Mouse (Mus musculus) skeletal muscle tissue, adult 2 months (tissue): ENCODE data around the gene Slc25a33.

ENCODE experiments used
- DNase-seq: peaks from one replicate; pipeline ENCODE4 v3.0.0-alpha.2; 2012; ENCODE audit warnings: low read depth, low spot score

Slc25a33 gene

DNA sequence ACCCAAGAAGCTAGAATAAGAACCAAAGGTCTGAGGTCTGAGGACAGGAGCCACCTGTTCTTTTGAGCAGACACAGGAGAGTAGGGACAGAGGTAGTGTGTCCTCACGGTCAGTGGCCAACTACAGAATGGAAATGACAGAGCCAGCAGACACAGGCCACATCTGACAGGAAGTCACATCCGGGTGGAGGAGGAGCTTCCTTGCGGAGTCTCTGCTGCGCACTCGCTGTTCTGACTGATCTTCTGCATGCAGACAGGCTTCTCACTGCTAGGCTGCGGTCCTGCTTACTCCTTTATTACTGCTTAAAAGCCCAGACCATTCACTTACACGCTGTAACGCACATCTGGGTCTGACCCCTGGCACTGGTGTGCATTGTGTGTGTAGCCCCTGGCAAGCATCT is 45.3 kb downstream of the Slc25a33 start:
- DNase-seq: no peak

DNA sequence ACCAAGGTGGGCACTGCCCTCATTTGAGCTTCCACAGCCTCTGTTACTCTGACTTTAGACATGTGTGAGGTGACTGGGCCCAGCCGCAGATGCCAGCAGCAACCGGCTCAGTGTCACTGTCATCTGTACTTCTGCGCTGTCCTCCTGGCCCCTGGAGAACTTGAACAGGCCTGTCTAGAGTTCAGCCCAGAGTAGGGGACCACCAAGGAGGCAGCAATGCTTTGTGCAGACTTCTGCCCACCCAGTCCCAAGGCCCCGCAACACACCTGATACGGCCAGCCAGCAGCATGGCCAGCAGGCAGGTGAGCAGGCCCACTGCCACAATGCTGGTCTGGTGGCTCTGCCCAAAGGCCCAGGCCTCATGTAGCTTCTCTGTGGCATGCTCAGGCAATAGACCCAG is 46.4 kb downstream of the Slc25a33 start:
- DNase-seq: no peak

DNA sequence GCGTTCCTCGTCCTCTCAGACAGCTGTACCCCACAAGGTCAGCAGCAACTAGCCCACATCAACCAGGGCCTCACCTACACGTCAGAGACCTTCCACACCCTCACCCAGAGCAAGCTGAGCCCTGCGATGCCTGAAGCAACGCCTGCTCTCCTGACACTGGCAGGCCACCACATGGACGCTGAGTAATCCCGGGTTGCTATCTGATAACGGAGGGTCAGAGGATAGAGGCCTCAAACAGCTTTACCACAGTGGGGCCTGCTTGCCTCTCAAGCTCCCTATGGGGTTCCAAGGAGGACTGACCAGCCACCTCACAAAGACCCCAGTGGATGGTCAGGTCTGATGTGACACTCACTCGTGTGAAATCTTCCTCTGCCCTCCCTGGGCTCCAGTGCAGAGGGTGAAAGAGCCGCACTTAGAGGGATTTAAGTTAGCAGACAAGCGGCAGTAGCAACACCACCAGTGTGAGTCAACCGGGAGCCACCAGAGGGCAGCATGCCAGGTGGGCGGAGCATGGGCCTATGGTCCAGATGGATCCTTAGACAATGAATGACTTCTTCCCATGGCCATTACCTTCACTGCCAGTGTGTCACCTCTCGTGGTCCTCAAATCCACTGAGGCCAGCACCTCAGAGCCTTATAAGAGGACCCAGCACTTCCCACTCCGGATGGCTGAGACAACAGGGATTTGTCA is 48.3 kb downstream of the Slc25a33 start:
- DNase-seq: no peak

DNA sequence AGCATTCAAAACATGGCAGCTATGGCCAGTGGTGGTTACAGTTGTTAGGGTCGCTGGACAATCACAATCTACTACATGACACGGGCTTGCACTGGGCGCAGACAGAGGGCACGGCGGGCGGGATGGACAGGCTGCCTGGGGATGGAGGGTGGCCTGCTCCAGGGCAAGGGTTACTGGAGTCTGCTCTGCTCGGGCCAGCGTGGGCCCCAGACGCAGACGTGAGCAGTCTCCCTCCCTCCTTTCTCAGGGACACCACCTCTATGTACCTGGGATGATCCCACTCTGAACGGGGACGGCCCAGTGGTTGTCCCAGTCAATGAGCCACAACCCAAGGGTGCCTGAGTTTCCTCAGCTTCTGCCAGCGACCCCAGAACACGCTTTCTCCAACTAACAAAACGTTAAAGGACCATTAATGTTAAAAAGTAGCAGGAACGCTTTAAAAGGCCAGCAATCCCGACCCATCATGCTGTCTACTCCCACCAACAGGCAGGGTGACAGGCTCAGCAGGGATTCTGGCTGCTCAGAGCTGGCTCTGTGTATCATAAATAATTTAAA is 49.1 kb downstream of the Slc25a33 start:
- DNase-seq: no peak

DNA sequence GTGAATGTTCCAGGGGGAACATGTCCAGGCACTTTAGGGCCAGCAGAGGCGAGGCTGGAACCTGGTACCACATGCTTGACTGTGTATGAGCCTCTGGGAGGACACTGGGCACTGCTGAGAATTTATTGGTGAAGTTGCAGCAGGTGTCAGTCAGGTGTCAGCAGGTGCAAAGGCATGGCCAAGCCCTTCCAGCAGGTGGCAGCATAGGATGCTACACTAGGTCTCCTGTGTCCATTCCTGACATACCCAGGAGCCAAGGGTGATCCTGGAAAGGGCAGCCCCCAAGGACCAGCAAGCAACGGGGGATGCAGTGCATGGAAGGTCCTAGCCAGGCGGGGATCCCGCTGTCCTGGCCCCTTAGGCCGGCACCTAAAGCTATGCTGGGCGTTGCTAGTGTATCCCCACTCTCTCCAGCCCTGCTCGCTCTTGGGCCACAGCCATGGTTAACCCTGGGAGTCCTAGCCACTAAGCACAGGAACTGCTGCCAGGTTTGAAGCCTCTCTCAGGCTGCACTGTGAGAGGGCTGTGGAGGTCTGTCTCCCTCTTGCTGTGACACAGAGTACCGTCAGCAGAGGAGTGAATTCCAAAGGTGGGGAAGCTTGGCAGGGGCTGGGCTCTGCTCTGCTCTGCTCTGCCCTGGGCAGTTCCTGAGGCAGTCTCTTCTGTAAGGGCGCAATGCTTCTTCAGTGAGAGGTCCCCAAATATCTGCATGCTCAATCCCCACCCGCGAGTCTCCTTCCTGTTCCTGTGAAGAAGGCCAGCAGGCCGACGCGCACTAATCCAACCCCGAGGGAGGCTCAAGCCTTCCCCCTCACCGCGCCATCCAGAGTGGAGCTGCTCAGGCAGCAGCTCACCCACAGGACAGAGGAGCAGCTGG is 50.0 kb downstream of the Slc25a33 start:
- peak; percentile 51 for DNase-seq

DNA sequence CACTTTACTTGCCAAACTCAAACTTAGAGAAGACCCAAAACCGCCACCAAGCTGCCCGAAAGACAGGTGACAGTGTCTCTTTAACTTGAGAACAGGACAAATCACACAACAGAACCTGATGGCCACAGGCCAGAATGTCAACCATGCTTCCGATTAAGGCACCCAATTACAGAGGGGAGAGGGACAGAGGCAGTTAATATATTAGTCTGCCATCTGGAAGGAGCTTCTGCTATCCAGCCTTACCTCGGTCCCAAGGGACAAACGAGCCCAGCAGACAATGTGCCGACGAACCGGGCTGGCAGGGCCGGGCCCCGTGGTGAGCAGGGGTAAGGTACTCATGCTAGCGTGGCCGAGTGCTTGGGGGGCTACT is 51.1 kb downstream of the Slc25a33 start:
- DNase-seq: no peak

DNA sequence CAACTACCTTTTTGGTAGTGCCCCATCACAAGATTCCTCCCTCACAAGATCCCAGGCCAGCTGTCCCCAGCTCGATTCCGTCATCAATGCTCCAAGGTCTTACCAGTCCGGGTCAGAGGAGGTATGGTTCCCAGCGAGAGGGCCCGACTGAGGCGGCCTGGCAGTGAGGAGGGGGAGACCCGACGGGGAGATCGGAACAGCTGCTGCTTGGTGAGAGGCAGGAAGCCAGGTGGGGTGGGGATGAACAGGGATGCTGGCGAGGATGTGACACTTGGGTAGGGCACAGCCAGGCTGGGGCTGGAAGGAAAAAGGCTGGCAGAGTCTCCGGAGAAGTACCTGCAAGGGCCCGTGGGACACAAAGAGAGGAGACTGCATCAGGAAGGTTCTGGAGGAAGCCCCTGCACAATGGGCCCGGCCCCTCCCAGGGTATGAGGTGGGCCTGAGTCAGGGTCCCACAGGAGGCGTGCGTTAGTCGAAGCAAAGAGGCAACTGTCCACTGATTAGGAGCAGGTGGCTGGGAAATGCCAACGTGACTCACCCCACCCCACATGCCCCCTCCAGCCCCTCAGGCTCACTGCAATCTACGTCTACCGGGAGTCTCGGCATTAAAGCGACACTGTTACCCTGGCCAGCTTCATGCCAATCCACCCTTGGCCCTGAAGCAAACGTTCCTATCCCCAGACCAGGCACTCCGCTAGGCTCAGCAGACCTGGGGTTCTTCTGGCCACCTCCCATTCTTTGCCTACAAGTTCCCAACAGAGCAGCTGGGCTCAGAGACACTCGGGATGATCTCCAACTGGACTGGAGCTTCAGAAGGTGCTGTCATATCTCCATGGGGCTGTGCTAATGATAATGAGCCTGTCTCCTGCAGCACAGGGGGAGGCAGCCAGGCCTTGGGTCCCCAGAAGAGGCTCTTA is 51.7 kb downstream of the Slc25a33 start:
- no peak for DNase-seq

DNA sequence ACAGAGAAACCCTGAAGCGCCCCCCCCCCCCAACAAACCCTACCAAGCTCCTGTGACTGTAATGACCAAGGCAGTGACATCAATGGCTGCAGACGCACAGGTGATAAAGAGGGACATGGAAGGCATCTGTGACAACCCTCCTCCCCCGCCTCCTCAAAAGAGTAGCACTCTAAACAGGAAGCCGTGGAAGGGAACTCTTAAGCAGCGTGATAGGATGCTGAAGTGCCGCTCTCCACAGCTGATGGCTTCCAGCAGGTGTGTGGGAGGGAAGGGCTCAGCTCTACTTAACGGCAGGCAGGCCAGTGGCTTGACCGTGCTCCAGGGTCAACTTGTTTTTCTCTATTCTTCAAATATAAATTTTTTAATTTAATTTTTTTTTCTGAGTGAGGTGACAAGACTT is 52.9 kb downstream of the Slc25a33 start:
- DNase-seq: no peak

DNA sequence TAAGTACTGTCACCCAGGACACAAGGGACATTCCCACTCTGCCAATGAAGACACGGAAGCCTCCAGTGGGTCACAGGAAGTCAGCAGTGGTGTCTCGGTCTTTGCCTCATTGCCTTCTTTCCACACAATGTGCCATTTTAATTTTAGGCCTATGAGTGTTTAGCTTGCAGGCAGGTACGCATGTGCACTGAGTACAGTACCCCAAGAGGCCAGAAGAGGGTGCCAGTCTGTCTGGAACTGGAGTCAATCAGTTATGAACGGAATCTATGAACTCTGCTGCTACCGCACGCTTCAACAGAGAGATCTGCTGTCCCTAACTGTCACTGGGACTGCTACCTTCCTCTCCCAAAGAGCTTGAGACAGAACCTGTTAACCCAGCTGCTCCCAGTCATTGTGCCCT is 54.4 kb downstream of the Slc25a33 start:
- DNase-seq: no peak

DNA sequence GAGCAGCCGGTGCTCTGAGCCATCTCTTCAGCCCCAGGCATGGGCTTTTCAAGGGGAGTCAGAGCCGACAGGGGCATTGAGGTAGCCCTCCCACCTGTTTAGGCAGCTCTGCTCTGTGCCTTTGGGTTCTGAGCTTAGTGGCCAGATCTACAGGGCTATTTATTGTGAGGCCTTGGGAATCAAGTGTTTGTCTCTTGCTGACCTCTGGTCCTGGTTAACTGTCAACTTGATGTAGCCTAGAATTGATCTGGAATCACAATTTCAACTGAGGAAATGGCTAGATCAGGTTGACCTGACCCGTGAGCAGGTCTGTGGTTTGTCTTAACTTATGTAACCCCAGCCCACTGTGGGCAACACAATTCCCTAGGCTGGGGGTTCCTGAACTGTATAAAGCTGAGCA is 59.5 kb downstream of the Slc25a33 start:
- no peak for DNase-seq

DNA sequence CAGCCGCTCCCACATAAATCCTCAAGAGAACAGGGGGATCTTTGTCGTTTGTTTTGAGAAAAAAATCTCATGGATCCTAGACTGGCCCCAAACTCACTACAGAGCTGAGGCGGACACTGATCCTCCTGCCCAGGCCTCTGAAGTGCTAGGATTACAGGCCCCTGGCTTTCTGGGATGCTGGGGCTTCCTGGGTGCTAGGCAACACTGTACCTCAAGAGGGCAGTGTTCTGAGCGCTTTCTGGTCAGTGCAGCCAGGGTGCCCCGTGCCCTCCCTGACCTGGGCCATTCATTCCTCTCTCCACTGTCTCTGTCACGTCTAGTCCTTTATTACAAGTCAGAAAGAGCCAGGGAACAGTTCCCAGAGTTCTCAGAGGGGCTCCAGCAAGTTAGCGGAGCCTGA is 62.1 kb downstream of the Slc25a33 start:
- no peak for DNase-seq

DNA sequence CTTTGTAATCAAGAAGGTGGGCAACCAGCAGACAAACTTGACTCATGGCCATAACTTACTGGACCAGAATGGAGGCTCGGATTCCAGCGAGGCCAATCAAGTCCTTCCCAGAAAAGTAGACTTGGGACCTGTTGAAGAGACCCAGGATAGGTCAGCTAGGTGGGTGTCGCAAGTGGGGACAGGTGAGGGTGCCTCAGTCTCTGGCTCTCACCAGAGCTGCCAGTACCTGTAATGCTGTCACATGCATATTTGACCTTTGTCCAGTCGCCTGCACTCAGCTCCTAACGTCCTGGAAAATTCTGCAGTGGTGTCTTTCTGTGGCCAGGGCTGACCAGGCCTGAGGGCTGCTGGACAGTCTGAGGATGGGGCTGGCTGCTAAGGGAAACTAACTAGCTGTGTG is 62.6 kb downstream of the Slc25a33 start:
- DNase-seq: no peak

DNA sequence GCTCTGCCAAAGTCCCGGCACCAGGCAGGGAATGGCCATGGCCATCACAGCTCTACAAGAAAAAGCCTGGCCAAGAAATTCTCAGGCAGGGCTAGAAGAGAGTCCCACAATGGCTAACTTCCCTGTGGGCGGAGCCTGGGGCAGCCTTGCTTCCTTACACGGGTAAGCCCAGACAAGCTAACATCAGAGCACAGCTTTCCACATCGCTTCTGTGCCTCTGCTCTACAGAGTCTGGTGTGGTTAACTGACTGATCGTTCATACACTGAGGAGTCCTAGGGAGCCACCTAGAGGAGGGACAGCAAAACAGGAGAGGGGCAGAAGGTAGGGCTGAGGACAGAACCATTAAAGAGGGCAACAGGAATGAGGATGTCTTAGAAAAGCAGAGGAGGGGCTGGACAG is 63.6 kb downstream of the Slc25a33 start:
- DNase-seq: peak; percentile 81

DNA sequence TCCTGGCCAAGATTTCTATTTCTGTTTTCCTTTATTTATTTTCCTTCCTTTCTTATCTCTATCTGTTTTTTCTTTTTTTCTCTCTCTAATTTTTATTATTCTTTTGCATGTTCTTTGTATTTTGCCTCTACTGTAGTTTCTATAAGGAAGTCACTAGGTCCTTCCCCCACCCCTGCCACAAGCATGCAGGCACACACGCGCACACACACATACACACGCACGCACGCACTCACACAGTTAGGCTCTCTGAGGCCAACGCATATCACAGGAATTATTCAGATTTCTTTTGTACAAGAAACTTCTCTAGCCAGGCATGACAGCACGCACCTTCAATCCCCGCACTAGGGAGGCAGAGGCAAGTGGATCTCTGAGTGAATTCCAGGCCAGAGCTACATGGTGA is 68.1 kb downstream of the Slc25a33 start:
- DNase-seq: no peak

DNA sequence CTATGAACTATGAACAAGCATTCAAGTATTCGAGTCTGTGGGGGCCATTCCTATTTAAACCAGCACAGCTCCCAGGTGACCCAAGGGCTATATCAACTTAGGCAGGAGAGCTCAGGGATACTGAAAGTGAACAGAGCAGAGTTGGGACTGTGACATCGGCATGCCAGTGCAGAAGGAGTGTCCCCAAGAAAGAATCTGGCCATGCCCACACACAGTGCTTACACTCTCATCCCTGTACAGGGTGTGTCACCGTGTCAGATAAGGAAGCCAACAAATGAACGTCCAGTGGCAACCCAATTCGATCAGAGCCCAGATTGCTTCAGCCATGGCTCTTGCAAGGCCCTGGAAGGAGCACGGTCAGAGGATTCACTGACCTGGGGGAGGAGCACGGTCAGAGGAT is 68.8 kb downstream of the Slc25a33 start:
- DNase-seq: no peak

DNA sequence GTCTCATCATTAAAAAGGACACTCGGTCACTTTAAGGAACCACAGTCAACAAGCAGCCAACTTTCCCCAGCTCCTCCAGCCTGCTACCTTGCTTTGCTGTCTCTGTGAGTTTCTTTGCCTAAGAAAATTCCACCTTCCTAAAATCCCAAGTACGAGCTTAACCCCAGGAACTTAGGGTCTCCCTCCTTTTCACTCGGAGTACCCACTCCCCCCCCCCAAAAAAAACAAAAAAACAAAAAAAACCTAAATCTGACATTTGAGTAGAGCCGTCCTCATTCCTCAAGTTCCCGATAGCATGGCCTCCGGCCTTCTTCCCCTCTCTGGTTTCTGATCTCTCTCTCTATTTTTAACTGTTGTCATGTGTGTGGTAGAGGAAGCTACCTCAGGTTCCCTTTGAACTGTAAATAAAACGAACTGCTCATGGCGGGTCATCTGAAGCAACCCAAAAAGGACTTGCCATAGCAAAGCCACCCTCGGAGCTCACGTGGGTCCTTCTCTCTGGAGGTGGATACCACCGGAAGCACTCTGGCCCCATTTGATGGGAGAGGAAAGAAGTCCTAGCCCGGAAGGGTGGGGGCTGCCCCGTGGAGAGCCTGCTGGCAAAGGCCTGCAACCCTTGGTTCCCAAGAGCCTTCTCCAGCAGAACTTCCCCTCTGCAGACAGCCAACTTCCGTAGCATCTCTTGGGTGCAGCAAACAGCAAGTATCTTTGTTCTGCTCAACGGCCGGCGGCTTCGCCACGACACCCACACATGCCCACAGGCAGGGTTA is 71.7 kb downstream of the Slc25a33 start, which contains the start of gene Pik3cd:
Gene Pik3cd, minus strand, starts transcription at position 362 of the 770 bp plus-strand sequence.
- peak; percentile 81 for DNase-seq

DNA sequence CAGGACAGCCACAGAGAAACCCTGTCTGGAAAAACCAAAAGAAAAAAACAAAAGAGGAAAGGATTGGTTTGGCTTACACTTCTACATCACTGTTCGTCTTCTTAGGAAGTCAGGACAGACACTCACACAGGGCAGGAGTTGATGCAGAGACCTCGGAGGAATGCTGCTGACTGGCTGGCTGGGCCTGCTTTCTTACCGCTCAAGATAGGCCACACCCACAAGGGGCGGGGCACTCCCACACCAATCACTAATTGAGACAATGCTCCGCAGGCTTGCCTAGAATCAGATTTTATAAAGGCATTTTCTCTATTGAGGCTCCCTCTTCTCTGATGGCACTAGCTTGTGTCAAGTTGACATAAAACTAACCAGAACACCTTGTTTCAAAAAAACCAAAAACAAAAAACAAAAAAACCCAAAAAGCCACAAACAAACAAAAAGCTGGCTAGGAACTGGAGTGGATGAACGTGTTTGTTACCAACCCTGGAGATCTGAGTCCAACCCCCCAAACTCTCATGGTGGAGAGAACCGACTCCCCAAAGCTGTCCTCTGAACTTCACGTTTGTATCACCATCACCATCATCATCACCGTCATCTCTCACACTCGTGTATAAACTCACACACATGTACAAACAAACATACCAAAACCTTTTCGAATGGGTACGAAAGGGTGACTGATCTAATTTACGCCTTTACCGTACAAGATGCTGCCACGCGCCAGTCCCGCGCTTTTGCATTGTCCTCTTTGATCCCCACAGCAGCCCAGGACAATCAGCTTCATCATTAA is 72.5 kb downstream of the Slc25a33 start:
- DNase-seq: peak; percentile 77

DNA sequence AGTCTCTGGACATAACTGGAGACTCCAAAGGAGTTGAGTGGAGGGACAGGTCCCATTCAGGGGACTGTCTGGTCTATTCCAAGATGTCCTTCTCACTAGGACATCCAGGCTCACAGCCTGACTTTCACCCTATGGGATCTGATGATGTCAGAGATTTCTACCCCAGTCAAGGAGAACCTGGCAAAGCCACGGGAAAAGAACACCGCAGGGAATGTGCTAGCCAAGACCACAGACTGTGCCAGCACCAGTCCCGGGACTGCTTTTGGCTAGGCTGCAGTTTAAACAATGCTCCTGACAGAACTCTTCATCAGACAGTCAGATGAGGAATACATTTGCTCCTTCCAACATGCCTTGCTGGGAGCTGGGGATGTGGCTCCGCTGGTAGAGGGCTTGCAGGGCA is 74.1 kb downstream of the Slc25a33 start:
- DNase-seq: peak; percentile 62

DNA sequence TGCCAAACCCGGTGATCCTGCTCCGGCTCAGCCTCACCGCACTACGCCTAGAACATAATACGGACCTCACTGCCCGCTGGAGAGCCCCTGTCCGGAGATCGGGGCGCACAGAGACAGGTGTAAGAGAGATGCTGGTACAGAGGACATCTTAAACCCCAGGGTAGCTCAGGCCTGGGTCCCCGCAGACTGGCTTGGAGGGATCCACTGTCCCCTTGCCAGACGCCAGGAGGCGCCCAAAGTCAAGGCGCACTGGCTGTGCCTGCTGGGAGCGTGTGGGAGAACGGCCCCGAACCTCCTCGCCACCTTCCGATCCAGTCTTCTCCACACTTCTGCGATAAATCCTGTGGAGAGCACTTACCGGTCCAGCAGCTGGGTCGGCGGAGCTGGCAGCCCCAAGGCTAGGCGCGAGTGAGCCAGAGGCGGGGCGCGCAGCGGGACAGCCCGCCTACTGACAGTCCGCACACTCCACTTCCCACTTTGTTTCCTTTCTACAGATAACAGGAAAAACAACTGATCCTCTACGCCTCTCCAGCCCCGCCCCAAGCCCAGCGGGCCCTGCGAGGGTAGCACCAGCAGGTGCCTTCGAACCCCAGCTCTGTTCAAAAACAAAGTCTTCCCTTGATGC is 75.8 kb downstream of the Slc25a33 start:
- DNase-seq: peak; percentile 56
